Mouse (Mus musculus) spleen, adult 2 months (tissue): ENCODE measurements around the gene Ctse.

Experiments
- CTCF ChIP-seq: fragments of 200-500 bp; IDR thresholded peaks from 2 replicates; pipeline ENCODE4 v1.5.1; 2011; ENCODE audit warnings: mild to moderate bottlenecking, inconsistent platforms; ENCODE audit not compliant: insufficient read depth, insufficient read length, insufficient replicate concordance; ENCODE audit errors: extremely low read depth
- POLR2A ChIP-seq: fragments of 200-500 bp; IDR thresholded peaks from 2 replicates; pipeline ENCODE4 v1.6.1; 2011; ENCODE audit warnings: low read depth, low read length, inconsistent platforms

GRCm38 (mm10) chr1:131660716-131661472, 22.8 kb downstream of the Ctse start:
- TF ChIP-seq POLR2A, result no peak
- no peak for TF ChIP-seq CTCF
